Mouse (Mus musculus) ovary, adult 18-20 months (tissue): ENCODE measurements around the gene Vmn1r197.
"Not testable (repeated sequence)": the region's sequence is repeated elsewhere in the genome, so short reads cannot be mapped to it uniquely, and the experiment has no call there.

ENCODE experiments used
- DNase-seq: peaks from one replicate; pipeline ENCODE4 v3.0.0; 2022; ENCODE audit warnings: low spot score, mixed read lengths

The Vmn1r197 gene

DNA sequence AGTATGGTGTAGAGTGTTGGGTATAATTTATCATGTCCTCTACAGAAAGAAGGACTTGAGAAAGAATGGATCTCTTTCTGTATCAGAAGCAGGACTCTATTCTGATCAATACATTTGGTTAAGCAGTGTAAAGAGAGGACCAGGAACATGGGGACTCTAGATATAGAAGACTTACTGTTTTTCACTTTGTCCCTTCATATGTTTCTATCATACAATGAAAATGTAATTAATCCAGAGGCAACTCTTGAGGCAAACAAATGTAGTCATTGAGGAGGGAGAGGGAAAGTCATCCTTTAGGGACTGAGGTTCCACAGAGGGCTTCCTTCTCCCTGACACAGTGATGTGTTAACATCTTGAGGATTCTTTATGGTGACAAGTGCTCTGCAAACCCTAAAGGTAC, at the start of gene Vmn1r197:
Gene Vmn1r197, plus strand, starts transcription at position 301 of the 400 bp plus-strand sequence.
- no peak for DNase-seq

DNA sequence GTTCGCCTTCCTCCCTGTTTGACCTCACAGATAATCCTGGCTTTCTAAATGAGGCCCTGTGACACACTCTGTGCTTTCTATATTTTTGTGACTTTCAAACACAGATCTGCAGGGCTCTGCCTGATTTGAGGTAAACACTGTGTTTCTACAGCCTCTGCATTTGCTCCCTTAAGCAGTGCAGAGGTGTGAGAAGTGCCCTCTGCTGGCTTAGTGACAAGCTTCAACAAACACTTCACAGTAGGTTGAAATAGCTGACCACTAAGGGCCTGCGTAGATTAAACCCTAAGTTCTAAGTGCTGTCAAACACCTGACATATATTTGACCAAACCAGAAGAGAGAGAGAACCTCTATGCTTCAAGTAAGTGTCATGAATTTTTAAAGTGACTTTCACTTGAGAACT, 39.8 kb upstream of the Vmn1r197 start:
- DNase-seq = no peak

DNA sequence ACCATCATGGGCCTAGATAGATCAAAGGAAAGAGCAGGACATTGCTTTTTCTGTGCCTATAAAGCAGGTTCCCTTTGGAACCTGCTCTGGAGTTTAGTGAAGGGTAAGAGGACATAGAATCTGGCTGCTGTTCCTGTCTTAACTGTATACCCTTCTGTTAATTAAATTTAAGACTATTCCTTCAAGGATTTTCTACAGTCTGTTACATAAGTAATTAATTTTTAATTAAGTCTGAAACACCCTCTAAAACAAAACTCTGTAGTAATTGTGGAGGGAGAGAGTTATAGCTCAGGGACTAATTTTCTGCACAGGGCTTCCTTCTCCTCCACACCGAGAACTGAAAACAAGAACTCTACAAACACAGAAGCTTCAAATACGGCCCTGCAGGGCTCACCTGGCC, 34.8 kb upstream of the Vmn1r197 start, which contains the start of gene Vmn1r196:
Gene Vmn1r196, plus strand, starts transcription at position 301 of the 400 bp plus-strand sequence.
- no peak for DNase-seq

DNA sequence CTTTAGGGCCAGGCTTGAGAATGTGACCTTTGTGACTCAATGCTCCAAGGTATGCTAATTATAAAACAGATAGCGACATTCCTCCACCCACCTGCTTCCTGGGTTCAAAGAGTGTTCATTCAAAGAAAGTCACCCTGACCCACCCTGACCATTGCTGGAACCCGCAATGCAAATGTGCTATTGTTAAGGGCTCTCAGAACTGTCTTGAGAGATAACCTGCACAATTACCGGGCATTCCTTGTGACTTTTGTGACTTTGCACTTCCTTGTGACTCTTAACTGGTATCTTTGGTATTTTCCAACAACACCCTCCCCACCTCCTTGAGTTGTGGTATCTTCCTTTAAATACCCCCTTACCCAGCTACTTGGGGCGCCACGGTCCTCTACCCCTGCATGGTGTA, 16.3 kb upstream of the Vmn1r197 start:
- not testable (repeated sequence) for DNase-seq

DNA sequence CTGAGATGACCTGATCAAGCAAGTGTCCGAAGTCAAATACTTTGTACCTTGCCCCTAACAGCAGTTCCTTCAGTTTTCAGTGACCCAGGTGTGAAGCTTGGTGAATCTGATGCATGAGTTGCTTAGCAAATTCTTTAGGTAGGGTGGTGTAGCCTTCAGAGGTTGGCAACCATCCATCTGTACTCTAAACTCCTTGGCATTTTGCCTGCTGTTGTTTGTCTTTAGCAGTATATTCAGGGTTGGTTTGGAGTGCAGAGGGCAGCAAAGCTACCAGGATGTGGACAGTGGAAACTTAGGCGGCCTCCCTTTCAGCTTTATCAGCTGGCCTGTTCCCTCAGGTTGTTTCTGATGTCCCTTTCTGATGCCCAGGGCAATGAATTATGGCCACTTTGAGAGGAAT, 9.0 kb upstream of the Vmn1r197 start:
- DNase-seq = no peak

DNA sequence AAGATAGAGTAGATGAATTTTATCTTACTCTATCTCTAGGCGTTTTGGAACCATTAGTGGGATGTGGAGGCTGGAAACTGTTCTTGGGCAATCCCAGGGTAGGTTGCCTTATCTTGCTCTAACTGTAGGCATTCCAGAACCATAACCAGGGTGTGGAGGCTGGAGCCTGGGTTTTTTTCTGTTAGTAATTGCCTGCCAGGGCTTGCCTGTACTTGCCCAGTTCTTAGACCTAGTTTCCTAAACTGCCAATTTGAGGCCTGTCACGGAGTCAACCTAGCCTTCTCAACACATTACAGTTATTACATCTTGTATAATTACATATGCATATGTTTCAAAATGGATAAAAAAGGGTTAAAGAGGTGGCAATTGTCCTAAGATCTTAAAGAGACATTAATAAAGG, 7.0 kb upstream of the Vmn1r197 start:
- no peak for DNase-seq

DNA sequence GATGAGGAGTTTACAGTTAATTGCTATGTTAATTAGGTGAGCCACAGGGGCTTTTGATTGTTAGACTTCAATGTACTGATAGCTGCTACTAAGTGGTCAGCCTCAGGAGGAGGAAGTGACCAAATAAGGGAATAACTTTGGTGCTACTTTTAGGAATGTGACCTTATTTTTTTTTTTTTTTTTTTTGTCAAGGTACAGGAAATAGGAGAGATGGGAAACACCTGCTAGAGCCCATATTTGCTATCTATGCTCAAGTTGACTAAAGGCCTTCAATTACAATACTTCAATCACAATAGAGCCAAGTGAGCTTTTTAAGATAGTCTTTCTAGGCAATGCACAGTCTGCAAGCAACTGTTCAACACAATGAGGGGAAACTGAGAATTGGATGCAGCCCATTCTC, 4.3 kb upstream of the Vmn1r197 start:
- DNase-seq = no peak

DNA sequence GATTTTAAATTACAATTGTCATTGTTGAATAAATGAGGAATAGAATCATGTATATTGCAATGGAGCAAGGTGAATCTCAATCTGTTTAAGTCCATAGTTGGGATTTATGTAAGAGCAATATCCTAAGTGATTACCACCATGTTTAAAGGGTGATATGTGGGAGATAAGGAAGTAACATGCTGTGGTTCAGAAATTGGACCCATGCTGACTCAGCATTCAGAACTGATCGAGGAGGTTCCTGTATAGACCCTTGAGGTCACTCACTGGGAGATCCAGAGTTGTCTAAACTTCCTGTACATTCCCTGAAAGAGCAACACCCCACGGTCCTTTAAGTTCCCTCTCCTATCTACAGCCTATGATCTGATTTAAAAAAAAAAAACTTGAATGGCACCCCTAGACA, 8.9 kb downstream of the Vmn1r197 start:
- DNase-seq = no peak

DNA sequence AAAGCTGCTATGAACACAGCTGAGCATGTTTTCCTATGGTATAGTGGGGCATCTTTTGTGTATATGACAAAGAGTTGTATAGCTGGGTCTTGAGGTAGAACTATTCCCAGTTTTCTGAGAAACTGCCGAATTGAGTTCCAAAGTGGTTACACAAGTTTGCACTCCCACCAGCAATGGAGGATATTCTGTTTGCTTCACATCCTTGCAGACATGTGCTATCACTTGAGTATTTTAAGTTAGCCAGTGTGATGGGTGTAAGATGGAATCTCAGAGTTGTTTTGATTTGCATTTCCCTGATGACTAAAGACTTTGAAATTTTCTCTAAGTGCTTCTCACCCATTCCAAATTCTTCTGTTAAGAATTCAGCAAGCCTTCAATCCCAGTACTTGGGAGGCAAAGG, 11.2 kb downstream of the Vmn1r197 start:
- DNase-seq = no peak

DNA sequence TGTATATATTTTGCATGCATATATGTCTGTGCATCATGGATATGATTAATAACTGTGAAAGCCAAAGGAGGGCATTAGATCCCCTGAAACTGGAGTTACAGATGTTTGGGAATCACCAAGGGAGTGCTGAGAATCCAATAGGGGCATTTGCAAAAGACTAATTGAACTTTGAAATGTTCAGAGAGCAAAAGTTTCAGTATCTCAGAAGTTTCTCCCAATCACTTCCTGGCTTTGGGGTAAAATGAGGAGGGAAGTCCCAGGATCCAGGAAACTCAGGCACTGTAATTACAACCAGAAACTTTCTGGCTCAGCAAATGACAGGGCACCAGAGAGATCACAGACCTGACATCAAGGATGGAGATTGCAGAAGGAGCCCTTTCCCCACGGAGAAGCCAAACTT, 25.7 kb downstream of the Vmn1r197 start, which contains the start of gene Vmn1r198:
Gene Vmn1r198, plus strand, starts transcription at position 301 of the 400 bp plus-strand sequence.
- DNase-seq = no peak

DNA sequence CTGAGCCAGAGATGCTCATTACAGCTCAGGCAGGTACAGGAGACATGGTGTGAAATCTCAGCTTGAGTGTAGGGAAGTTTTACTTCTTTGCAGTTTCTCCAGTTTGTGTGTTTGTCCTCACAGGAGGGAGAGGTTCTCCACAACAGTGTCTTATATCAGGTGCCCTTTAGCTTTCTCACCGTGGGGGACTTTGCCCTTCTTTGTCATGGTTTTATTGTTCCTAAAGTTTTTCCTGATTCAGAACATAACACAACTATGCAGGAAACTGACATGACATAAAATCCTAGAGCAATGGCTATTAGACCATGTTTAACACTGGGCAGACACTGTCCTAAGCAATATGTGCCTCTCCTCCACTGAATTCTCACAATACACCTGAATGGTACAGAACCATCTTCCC, 26.4 kb downstream of the Vmn1r197 start:
- DNase-seq = no peak

DNA sequence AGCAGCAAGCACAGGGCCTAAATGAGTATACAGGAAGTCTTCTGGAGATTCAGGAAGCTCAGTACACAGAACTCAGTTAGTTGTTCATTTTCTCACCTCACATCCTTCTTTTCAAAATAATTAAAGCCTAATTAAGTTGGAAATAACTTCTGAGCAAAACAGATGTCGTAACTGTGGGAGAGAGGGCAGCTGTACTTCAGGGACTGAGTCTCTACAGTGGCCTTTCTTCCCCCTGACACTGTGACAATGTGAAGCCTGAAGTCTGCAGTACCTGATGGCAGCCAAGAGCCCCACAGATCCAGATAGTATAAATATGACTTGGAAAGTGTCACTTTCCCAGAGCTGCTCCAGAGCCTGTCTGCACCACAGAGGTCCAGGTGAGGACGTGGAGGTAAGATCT, 55.1 kb downstream of the Vmn1r197 start, which contains the start of gene Vmn1r199:
Gene Vmn1r199, plus strand, starts transcription at position 301 of the 400 bp plus-strand sequence.
- DNase-seq = no peak

DNA sequence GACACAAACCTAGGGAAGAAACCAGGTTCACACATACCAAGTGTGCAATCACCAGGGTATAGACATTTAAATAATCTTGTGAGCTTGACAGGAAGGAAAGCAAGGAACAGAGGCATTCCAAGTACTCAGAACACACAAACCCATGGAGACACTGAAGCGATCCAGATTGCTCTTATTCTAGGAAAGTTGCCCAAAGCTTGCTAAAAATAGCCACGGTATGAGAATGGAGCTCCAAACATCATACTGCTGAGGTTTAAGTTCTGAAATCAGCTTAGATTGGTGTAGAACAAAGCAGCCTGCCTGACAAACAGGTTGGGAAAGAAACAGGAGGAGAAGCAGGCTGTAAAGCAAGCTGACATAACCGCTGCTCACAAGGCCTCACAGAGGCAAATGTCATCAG, 56.7 kb downstream of the Vmn1r197 start:
- DNase-seq = not testable (repeated sequence)
